Mouse (Mus musculus) thymus, postnatal 10 days (tissue): ENCODE data around the gene Sept5.

Experiments
- DNase-seq, 2 experiments: peaks; one replicate each; pipeline ENCODE4 v3.0.0; 2021; ENCODE audit warnings: low spot score in 2 of 2

Gene Sept5

DNA sequence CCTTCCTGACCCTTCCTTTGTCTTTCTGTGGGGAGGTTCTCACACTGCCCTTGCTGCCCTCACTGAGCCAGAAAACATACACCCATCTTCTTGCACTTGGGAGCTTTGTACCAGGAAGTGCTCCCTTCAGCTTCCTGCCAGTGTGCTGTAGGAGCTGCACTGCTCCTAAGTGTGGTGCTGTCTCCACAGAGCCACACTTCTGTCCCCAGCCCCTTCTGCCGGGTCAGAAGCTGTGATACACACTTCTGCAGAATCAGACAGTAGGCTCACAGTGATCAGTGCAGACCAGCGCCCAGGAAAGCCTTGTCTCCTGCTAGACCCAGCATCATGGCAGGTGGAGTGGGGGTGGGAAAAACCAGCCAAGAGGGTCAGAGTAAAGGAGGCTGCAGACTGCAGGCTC, 3.1 kb upstream of the Sept5 start:
- no peak for DNase-seq

DNA sequence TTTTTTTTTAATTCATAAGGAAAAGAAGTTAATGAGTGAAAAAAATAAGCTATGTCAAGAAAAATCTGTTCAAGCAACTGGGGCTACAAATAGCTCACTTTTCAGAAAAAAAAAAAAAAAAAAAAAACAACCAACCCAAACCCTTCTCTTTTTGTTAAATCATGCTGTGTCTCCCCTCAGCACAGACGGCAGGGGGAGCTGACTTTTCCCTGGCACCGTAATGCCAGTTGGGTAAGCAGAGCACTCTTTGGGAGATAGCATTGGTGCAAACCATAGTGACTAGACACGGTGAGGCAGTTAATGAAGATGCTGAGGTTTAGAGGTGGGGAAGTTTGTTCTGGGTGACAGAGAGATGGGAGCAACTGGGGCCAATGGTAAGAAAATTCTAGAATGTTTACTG, 2.3 kb upstream of the Sept5 start:
- no peak for DNase-seq

DNA sequence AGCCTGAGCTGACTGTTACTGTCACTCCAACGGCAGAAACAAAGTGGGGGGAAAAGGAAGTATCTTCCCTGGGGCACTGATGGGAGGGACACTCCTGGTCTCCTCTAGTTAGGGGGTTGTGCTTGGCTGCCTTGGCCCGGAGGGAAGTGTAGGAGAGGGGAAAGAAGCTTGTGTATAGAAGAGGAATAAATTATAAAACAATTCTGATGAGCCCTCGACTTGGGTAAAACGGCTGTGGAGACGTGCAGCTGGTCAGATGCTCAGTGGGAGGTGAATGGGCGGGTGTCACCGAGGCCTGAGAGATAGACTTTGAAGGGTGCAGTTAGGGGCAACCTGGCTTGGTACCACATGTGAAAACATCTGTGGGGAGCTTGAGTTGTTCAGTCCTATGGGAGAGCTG, 1.4 kb upstream of the Sept5 start:
- no peak for DNase-seq

DNA sequence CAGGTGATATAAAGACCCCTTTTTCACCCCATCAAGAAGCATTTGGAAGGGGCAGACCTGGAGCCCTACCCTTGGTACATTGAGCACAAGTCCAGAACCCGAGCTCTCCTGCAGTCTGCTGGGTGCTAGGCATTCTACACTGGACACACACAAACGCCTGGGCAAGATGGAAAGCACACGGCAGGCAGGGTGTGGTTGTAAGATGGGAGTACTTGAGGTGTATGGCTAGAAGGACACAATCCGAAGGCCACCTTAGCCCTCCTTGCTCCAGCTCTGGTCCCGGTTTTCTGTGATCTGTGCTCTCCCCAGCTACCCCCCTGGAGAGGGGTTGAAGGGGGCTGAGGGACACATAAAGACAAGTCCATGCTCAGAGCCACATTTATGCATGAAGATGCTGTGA, 537 bp upstream of the Sept5 start:
- DNase-seq = no peak

DNA sequence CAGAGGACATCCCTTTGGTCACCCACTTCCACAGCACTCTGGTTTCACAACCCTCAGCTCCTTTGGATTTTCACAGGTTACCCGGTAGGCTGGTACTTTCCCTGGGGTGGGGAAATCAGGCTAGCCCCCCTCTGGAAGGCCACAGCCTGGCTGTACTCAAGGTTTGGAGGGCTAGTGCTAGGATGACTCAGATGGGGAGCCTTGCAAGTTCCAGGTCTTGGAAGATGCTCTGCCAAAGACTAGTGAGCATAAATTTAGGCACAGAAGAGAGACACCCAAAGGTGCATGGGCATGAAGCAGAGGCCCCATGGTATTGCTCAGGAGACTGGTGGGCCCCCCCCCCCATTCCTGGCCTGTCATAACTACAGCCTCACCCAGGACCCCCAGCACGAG, 810 bp downstream of the Sept5 start:
- DNase-seq = no peak

DNA sequence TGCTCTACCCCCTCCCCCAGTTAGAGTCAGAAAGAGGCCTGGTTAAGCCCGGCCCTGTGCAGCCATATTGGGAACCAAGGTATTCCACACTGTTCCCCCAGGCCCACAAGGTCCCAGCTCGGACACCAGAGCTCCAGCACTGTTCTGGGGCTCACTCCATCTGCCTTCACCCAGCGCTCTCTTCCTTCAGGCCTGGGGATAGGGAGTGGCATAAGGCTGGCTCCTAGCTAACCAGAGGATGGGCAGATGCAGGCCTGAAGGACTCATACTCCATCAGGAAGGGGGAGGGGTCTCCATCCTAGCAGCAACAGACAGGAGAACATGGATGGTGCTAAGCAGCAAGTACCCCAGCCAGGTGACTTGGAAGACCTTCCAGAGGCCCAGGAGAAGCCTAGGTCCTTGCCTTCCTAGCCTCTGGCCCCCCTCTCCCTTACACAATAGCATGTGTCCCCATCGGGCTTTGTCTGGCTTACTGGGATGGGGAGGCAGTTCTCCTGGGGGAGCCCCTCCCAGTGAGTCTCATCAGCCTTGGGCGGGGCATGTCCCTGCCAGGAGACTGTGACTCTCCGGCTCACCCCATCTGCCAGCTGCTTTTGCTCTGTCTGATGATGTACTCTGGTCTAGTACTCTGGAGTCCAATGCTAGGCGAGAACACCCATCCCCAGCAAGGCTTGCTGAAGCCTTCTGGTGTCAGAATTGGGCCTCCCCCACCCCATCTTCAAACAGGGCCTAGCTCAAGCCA, 1.4 kb downstream of the Sept5 start:
- no peak for DNase-seq

DNA sequence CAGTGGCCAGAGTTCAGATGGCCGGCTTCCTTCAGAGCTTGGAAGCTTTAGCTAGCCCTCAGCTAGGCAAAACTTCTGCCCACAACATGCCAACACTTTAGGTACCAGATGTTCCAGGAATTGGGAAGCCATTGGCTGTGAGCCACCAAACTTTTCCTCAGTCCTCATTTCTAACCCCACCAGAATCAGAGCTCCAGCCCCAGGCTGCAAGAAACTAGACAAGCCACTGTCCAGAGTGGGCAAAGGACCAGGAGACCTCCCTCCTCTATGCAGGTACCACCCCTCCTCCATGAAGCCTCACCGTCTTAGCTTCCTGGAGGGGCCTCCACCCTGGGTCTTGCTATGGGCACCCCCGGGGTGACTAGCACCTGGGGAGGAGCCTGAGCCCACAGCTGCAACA, 2.6 kb downstream of the Sept5 start:
- no peak for DNase-seq

DNA sequence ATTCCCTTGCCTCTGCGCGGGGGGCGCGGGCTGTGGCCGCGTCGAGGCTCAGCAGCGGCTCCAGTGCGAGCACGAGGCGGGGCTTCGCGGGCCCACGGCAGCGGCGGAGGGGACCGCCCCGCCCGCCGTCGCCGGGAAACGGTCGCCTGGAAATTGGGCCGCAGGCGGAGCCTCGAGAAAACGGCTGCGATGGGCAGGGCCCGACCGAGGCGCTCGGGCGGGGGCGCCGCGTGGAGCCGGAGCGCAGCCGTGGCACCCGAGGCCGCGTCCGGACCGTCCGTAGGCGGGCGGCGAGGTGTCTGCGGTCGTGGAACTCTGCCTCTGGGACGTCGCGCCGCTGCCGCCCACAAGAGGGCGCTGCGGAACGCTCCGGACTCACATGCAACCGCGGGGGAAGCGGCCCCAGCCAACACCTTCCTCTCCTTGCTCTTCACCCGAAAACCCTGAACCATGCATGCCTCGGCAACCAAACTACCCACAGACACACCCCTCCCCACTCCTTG, 3.3 kb downstream of the Sept5 start, which contains the start of gene Gm49601:
Gene Gm49601 (minus strand): TSS at position 52 of the 503 bp plus-strand sequence.
- peak; percentile 61 to 82 for DNase-seq

DNA sequence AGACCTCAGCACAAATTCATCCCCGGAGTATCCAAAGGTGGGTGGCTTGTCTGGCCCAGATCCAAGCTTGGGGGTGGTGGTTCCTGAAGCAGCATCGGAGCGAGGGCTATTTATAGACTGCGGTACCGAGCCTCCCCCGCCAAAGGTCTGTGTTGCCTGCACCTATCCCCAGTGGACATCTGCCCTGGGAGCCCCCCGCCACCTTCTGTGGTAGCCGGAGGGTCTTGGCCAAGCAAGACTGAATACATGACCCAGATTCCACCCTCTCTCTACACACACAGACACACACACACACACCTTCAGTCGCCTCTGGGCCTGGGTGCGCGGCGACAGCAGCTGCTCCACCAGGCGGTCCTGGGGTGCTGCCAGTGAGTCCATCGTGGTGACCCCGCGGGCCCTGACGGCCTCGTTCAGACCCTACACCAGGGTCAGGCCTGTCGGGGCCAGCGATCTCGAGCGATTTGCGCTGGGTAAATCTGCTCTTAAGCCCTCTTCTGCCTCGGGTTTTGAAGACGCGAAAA, 3.9 kb downstream of the Sept5 start:
- DNase-seq = no peak

DNA sequence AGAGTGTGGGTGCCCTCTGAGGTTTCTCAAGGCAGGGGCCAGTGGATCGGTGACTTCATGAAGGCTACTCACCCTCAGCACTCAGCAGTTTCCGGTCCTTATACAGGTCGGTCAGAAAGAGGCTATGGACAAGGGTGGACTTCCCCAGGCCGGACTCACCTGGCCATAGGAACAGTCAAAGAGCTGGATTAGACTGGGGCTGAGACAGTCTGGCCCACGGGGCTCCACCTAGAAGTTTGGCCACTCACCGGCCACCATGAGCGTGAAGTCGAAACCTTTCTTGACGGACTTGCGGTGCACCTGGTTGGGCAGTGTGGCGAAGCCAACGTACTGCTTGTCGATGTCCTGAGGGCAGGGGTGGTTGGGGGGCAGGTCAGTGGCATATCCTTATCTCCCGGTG, 4.7 kb downstream of the Sept5 start:
- DNase-seq = no peak

DNA sequence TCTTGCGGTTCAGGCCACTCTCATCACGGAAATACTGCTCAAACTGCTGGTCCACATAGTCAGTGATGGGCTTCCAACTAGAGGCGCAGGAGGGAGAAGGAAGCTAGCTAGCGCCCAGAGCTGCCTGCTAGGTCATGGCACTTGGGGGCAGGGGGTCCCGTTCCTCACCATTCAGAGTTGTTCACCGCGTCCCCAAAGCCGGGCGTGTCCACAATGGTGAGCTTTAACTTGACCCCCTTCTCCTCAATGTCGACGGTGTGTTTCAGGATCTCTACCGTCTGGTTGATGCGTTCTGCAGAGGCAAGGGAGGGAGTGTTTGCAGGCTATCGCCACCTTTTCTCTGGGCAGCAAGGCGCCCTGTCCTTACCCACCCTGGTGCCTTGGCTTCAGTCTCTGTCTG, 5.1 kb downstream of the Sept5 start:
- DNase-seq = no peak

DNA sequence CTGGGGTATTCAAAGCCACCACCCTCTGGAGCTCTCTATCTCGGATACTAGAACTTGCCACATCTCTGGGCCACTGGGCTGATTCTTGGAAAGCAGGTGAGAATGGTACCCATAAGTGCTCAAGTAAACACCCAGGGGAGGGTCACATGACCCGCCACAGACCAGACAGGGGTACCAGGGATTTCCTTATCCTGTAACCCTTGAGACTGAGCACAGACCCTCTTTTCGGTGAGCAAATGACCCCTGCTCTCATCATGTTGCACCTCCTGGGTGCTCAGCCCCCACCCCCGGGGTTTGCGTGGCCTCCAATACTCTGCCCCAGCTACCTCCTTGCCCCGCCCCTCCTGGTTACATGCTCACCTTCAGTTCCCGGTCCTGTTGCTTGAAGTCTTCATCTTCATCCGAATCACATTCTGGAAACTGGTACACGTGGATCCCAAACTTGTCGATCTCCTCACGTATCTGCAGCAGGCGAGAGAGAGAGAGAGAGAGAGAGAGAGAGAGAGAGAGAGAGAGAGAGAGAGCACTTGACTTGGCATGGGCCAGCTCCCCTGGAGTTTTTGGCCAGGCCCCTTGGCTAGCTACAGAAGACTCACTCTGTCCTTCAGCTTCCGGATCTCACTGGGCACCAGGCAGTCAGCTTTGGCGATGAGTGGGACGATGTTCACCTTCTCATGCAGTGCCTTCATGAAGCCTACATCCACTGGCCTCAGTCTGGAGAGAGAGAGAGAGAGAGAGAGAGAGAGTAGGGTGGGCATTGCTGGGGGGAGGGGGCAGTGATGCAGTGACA, 5.8 kb downstream of the Sept5 start:
- DNase-seq = no peak

DNA sequence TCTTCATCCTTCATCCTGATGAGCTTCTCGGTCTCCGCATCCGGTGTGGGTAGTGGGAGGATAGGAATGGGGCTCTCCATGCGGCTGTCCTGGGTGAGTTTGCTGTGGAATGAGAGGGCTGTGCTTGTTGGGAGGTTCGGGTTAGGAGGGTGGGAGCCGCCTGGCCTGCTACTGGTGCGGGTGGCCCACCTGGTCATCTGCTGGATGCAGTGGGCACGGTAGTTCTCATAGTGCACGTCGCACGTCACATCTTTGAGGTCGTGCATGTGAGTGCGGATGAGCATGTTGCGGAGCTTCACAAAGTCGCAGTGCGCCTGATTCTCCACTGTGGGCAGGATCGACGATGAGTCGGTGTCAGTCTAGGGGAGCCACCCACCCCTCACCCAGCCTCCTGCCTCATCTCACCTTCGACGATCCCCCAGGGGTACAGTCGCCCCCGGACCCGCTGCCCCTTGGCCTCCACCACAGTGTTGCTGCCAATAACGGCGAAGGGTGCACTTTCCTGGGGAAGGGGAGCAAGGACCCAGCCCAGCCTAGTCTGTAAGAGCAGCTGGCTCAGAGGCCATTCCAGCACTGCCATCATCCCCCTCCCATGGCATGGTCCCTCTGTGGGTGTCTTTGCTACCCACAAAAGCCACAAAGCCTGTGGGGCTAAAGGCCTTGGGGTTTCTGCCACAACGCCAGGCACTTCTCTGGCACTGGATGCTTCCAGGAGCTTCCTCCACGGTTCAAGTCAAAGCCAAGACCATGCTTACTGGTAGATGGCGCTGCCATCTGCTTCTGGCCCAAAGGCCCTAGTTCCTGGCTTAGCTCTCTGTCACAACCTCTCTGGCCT, 6.6 kb downstream of the Sept5 start:
- DNase-seq = no peak

DNA sequence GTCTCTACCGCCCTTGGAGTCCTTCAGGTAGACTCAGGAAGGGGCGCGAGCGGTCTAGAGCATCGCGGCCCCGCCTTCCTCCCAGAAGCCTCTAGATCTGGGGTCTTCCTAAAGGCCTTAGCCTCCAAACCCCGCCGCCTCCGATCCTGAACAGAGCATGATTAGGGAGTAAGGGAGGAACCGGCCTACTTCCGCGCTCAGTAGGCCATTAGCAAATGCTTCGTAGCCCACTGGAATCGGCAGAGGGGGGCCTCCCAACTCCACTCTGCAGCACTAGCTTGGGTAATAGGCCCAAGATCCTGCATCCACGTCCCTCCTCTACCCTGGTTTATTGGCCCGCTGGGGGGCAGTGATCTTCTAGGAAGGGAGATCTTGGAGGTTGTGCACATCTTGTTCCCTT, 7.7 kb downstream of the Sept5 start, which contains the start of gene Gp1bb:
Gene Gp1bb (minus strand): TSS at position 385 of the 400 bp plus-strand sequence.
- no peak for DNase-seq

DNA sequence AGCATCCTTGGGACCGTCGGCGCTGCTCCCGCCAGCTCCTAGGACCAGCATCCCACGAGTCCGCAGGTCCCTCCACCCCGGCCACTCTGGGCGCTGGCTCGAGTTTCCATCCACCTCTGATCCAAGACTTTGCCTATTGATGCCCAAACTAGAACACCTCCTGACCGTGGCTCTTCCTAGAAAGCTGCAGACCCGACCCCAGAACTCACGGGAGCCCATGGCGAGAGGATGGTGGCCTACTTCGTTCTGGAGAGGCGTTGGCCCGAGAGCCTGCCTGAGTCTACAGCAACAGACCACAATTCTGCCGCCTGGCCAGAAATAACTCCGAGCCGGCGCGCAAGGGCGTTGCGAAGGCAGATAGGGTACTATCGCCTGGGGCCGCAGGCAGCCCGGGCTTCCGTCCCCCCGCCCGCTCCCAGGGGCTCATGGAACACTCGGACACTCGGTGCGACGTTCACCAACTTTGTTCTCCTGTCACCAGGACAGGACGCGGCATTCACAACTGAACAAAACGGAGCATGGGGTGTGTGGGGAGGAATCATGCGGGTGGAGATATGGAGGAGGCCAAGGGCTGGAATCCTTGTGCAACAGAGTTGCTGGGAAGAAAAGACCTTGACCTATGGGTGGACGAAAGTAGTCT, 8.3 kb downstream of the Sept5 start:
- DNase-seq = no peak

DNA sequence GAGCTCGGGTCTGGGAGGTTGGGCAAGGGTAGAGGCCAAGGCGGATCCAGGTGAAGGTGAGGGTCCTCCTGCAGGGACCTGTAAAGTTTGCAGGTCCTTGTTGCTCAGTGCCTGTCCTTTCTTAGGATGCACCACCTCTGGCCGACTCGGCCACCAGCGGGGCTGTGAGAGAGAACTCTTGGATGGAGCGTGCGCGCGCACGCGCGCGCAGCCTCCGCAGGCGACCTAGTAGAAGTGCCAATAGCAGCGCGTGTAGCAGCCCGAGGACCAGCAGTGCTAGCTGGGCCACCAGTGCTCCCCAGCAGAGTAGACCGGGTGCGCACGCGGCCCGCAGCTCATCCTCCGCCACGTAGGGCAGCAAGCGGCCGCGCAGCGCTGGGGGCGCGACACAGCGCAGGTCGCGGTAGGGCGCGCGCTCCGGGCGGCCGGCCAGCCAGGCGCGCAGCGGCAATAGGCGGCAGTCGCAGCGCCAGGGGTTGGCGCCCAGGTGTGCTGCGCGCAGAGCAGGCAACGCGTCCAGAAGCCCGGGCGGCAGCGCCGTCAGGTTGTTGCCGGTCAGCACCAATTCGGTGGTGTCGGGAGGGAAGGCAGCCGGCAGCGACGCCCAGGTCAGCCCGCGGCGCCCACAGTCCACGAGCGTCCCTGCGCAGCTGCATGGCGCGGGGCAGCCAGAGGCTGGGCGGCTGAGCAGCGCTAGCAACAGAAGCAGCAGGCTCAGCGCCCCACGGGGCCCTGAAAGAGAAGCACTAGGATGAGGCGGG, 9.0 kb downstream of the Sept5 start:
- DNase-seq = no peak

DNA sequence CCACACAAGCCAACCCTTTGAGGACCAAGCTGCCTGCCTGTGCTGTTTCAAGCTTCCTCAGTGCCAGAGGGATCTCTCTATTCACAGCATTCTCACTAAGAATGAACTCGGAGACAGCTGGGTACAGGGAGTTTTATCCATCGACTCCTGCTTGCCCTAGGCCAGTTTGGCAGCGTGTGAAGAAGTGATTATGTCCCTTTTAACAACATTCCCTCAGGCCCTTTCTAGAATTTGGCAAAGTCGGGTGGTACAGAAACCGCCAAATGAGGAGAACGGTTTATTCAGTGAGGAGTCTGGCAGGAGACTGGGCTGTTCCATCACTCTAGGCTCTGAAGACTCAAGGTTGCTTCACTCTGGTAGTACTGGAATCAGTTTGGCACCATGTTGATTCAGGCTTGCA, 9.6 kb downstream of the Sept5 start:
- DNase-seq = no peak

DNA sequence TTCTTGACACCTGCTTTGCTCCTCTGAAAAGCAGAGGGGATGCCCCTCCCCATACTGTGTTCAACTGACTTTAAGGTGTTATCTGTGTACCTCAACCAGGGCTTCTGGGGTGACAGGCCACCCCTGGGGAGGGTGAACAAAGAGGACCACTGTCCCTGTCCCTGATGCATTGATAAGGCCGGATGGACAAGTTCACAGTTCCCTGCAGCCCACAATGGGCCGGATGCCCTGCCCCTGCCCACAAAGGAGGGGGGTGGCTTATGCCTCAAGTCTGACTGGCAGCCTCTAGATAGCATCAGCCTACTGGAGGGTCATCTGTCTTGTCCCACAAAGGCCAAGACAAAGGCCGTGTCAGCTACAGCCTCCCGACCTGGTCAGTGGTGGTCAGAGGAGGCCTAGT, 10.6 kb downstream of the Sept5 start:
- DNase-seq = no peak

DNA sequence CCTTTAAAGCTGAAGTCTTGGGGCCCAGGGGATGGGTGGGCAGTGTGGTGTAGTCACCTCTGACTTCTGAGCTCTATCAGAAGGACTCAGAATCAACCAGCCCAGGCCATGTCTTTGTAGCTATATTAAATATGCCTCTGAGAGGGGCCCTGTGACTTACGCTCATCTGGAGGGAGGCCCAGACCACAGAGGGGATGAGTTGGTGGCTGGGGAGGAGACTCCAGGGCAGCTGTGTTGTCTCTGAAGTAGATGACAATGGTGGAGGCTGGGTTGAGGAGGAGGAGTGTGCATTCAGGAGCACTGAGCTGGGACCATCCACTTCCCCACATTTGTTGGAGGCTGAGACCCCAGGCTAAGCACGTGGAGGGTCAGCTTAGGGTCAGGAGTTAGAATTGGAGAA, 11.5 kb downstream of the Sept5 start:
- DNase-seq = no peak

DNA sequence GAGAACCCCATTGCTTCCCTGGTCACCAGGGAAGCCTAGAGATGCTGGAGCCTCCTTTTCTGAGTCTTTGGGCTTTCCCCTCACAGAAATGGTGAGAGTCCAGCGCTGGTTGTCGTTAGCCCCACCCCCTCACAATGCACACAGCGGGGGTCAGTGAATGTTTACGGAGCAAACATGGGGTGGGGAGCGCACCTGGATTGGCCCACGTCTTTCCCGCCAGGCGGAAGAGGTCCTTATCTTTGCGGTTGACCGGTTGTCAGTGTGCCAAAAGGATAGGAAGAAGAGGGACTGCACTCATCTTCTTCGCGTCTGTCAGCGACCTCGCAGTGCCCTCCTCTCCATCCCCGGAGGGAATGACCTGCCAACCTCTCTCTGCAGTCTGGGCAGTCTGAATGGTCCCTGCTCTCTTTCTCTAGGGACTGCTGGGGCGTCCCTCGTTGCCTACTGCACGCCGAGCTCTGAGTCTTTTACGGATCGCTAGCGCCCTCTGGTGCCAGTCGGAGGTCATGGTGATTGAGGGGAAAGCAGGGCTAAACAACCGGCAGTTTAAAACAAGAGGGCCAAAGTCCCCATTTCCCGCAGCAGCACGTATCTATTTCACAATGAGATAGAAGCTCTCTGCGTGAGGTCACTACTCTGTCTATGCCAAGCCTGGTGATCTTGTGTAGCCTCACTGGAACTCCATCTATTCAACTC, 12.2 kb downstream of the Sept5 start:
- peak; percentile 70 to 88 for DNase-seq
